Mouse (Mus musculus): ENCODE results near the gene Mpped1. TPM values are rescaled to one million over a fixed set of nuclear protein-coding genes. Genes with fewer than 3 reads are reported as not detected.

Mpped1 gene
- total RNA-seq (2017), result not detected in 2 replicates

GRCm38 (mm10) chr15:83779387-83779786 is at the start of gene Mpped1:
Gene Mpped1 (plus strand): TSS chr15:83779467.
- no peak for ATAC-seq (replicated peaks; ENCODE audit: low read depth, poor library complexity, severe bottlenecking)

- no peak for ATAC-seq (replicated peaks; ENCODE audit: low read depth, poor library complexity, severe bottlenecking)
Observed at GRCm38 (mm10) chr15:83740676-83741422, 38.4 kb upstream of the Mpped1 start.

- ATAC-seq (replicated peaks; ENCODE audit: low read depth, poor library complexity, severe bottlenecking), result no peak
Observed at GRCm38 (mm10) chr15:83742018-83742417, 37.2 kb upstream of the Mpped1 start.

- no peak for ATAC-seq (replicated peaks; ENCODE audit: low read depth, poor library complexity, severe bottlenecking)
Observed at GRCm38 (mm10) chr15:83746311-83746710, 33.0 kb upstream of the Mpped1 start.

GRCm38 (mm10) chr15:83748986-83749385 is 30.3 kb upstream of the Mpped1 start:
- no peak for ATAC-seq (replicated peaks; ENCODE audit: low read depth, poor library complexity, severe bottlenecking)

GRCm38 (mm10) chr15:83749436-83749835 is 29.8 kb upstream of the Mpped1 start:
- ATAC-seq (replicated peaks; ENCODE audit: low read depth, poor library complexity, severe bottlenecking), result no peak

GRCm38 (mm10) chr15:83756742-83757141 is 22.5 kb upstream of the Mpped1 start:
- ATAC-seq (replicated peaks; ENCODE audit: low read depth, poor library complexity, severe bottlenecking), result peak; percentile 50; the same call in 1 of the 2 replicates

- ATAC-seq (replicated peaks; ENCODE audit: low read depth, poor library complexity, severe bottlenecking), result no peak
Observed at GRCm38 (mm10) chr15:83758958-83759357, 20.3 kb upstream of the Mpped1 start.

GRCm38 (mm10) chr15:83760683-83761082 is 18.6 kb upstream of the Mpped1 start:
- 0 out of 2 replicates have a peak, but pooled peaks have one; percentile 39 for ATAC-seq (replicated peaks; ENCODE audit: low read depth, poor library complexity, severe bottlenecking)

GRCm38 (mm10) chr15:83761512-83761911 is 17.8 kb upstream of the Mpped1 start:
- no peak for ATAC-seq (replicated peaks; ENCODE audit: low read depth, poor library complexity, severe bottlenecking)

- no peak for ATAC-seq (replicated peaks; ENCODE audit: low read depth, poor library complexity, severe bottlenecking)
Observed at GRCm38 (mm10) chr15:83765388-83766029, 13.8 kb upstream of the Mpped1 start.

- no peak for ATAC-seq (replicated peaks; ENCODE audit: low read depth, poor library complexity, severe bottlenecking)
Observed at GRCm38 (mm10) chr15:83771346-83772053, 7.8 kb upstream of the Mpped1 start.

- ATAC-seq (replicated peaks; ENCODE audit: low read depth, poor library complexity, severe bottlenecking), result no peak
Observed at GRCm38 (mm10) chr15:83772460-83772859, 6.8 kb upstream of the Mpped1 start.

- no peak for ATAC-seq (replicated peaks; ENCODE audit: low read depth, poor library complexity, severe bottlenecking)
Observed at GRCm38 (mm10) chr15:83772953-83773352, 6.3 kb upstream of the Mpped1 start.

- ATAC-seq (replicated peaks; ENCODE audit: low read depth, poor library complexity, severe bottlenecking), result no peak
Observed at GRCm38 (mm10) chr15:83774922-83775321, 4.3 kb upstream of the Mpped1 start.

- ATAC-seq (replicated peaks; ENCODE audit: low read depth, poor library complexity, severe bottlenecking), result no peak
Observed at GRCm38 (mm10) chr15:83776265-83777000, 2.8 kb upstream of the Mpped1 start.

- no peak for ATAC-seq (replicated peaks; ENCODE audit: low read depth, poor library complexity, severe bottlenecking)
Observed at GRCm38 (mm10) chr15:83777476-83777875, 1.8 kb upstream of the Mpped1 start.

- ATAC-seq (replicated peaks; ENCODE audit: low read depth, poor library complexity, severe bottlenecking), result no peak
Observed at GRCm38 (mm10) chr15:83779855-83780740, 831 bp downstream of the Mpped1 start.

- ATAC-seq (replicated peaks; ENCODE audit: low read depth, poor library complexity, severe bottlenecking), result no peak
Observed at GRCm38 (mm10) chr15:83781304-83781703, 2.0 kb downstream of the Mpped1 start.

All from common myeloid progenitor, adult 5-6 weeks (primary cell).